Mouse (Mus musculus): ENCODE data around the gene Frmd4b. TPM values are rescaled to one million over a fixed set of nuclear protein-coding genes. Genes with fewer than 3 reads are reported as not detected.

Frmd4b gene
- polyA plus RNA-seq, 1 experiment from 2014 or later: 38.2 TPM

DNA sequence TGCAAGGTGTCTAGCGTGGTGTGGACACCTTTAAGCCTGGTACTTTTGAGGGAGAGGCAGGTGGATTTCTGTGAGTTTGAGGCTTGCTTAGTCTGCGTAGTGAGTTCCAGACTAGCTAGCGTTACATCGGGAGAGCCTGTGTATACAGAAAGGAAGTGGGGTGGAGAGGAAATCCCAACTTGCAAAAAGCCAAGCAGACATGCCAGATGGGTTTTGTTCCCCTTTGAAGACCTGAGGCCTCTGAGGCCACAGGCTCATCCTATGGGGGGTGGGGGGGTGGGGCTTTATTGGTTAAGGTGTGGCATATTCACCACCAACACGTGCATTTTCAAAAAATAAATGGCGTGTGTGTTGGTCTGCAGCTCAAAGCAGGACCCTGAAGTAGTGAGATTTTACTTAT lies 316.7 kb downstream of the Frmd4b start:
- Histone ChIP-seq H3K4me3 (ENCODE audit: low read depth, low read length) (no peak overlapping the region), H3K4me2 (ENCODE audit: low read length) (no peak overlapping the region), H3K27ac (ENCODE audit: low read depth, low read length) (no peak overlapping the region), H3K4me1 (ENCODE audit: control insufficient read depth, insufficient read depth, low read length) (peaks cover 8% of the 10 kb centered on the region), H3K36me3 (ENCODE audit: control insufficient read depth, insufficient read depth, low read length) (peaks cover 62% of the 10 kb centered on the region), H3K9ac (ENCODE audit: low read length) (no peak overlapping the region), H3K27me3 (replicated peaks; ENCODE audit: control insufficient read depth, insufficient read depth, low read length) (no peaks in the 10 kb centered on the region), H3K9me3 (replicated peaks; ENCODE audit: control insufficient read depth, low read length) (no peaks in the 10 kb centered on the region)
- WGBS: 94% methylated on average over 6 of the region's 6 CpGs
- ATAC-seq: no peak
- no peak for DNase-seq (ENCODE audit: low spot score)

GRCm38 (mm10) chr6:97300180-97300579 lies 317.2 kb downstream of the Frmd4b start:
- H3K4me2 ChIP-seq (ENCODE audit: low read length): no peak overlapping the region
- peaks cover 62% of the 10 kb centered on the region for H3K36me3 ChIP-seq (ENCODE audit: control insufficient read depth, insufficient read depth, low read length)
- WGBS: 95% methylated on average over 6 of the region's 6 CpGs
- H3K27me3 ChIP-seq (replicated peaks; ENCODE audit: control insufficient read depth, insufficient read depth, low read length): no peaks in the 10 kb centered on the region
- H3K4me1 ChIP-seq (ENCODE audit: control insufficient read depth, insufficient read depth, low read length): peaks cover 5% of the 10 kb centered on the region
- H3K4me3 ChIP-seq (ENCODE audit: low read depth, low read length): no peak overlapping the region
- DNase-seq (ENCODE audit: low spot score) (no peak), ATAC-seq (no peak)
- H3K9me3 ChIP-seq (replicated peaks; ENCODE audit: control insufficient read depth, low read length): no peaks in the 10 kb centered on the region
- no peak overlapping the region for H3K9ac ChIP-seq (ENCODE audit: low read length)
- no peak overlapping the region for H3K27ac ChIP-seq (ENCODE audit: low read depth, low read length)

GRCm38 (mm10) chr6:97297151-97297550 lies 320.2 kb downstream of the Frmd4b start:
- H3K9me3 ChIP-seq (replicated peaks; ENCODE audit: control insufficient read depth, low read length): no peaks in the 10 kb centered on the region
- peaks cover 67% of the 10 kb centered on the region for H3K36me3 ChIP-seq (ENCODE audit: control insufficient read depth, insufficient read depth, low read length)
- no peak overlapping the region for H3K4me2 ChIP-seq (ENCODE audit: low read length)
- no peak for ATAC-seq
- no peaks in the 10 kb centered on the region; the same call in 1 of the 2 replicates for H3K4me1 ChIP-seq (ENCODE audit: control insufficient read depth, insufficient read depth, low read length)
- WGBS: 85% methylated on average over 3 of the region's 3 CpGs
- no peak for DNase-seq (ENCODE audit: low spot score)
- H3K27ac ChIP-seq (ENCODE audit: low read depth, low read length): no peak overlapping the region
- no peak overlapping the region for H3K4me3 ChIP-seq (ENCODE audit: low read depth, low read length)
- H3K27me3 ChIP-seq (replicated peaks; ENCODE audit: control insufficient read depth, insufficient read depth, low read length): no peaks in the 10 kb centered on the region
- no peak overlapping the region for H3K9ac ChIP-seq (ENCODE audit: low read length)

DNA sequence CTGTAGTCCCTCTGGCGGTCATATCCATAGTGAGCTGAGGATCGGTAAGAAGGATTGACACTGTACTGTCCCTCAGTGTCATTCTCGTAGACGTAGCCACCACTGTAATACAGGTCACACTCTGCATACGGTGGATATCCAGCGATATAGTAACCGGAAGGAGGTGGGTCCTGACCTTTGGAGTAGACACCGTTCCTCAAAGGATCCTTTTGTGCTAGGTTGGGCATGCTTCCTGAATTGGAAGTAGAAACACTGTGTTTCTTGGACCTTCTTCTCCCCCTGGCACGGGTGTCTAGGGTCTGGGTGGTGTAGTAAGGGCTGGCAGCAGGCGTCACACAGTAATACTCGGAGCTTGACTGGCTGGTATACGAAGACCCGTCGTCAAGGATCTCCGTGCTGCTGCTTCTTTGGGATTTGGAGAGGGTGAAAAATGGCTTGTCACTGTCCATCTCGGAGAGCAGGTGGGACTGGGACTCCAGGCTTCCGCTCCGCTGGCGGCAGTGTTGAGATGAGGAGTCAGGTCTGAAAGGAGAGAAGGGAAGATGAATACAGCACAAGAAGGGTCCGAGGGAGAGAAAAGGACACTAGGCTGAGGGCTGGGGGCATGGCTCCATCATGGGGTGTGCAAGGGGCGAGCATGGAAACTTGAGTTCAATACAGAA lies 321.3 kb downstream of the Frmd4b start:
- Histone ChIP-seq H3K27me3 (replicated peaks; ENCODE audit: control insufficient read depth, insufficient read depth, low read length) (no peaks in the 10 kb centered on the region), H3K36me3 (ENCODE audit: control insufficient read depth, insufficient read depth, low read length) (peaks cover 77% of the 10 kb centered on the region), H3K27ac (ENCODE audit: low read depth, low read length) (no peak overlapping the region), H3K4me2 (ENCODE audit: low read length) (no peak overlapping the region), H3K4me1 (ENCODE audit: control insufficient read depth, insufficient read depth, low read length) (peaks cover 7% of the 10 kb centered on the region), H3K9me3 (replicated peaks; ENCODE audit: control insufficient read depth, low read length) (no peaks in the 10 kb centered on the region), H3K9ac (ENCODE audit: low read length) (no peak overlapping the region), H3K4me3 (ENCODE audit: low read depth, low read length) (no peak overlapping the region)
- ATAC-seq (no peak), DNase-seq (ENCODE audit: low spot score) (no peak)
- 96% methylated on average over 21 of the region's 21 CpGs for WGBS

- Histone ChIP-seq H3K4me3 (ENCODE audit: low read depth, low read length) (no peak overlapping the region), H3K9ac (ENCODE audit: low read length) (no peak overlapping the region), H3K27ac (ENCODE audit: low read depth, low read length) (no peak overlapping the region), H3K9me3 (replicated peaks; ENCODE audit: control insufficient read depth, low read length) (no peaks in the 10 kb centered on the region), H3K36me3 (ENCODE audit: control insufficient read depth, insufficient read depth, low read length) (peaks cover 72% of the 10 kb centered on the region), H3K4me2 (ENCODE audit: low read length) (no peak overlapping the region), H3K4me1 (ENCODE audit: control insufficient read depth, insufficient read depth, low read length) (peaks cover 7% of the 10 kb centered on the region), H3K27me3 (replicated peaks; ENCODE audit: control insufficient read depth, insufficient read depth, low read length) (no peaks in the 10 kb centered on the region)
- WGBS: 91% methylated on average over 9 of the region's 9 CpGs
- ATAC-seq (no peak), DNase-seq (ENCODE audit: low spot score) (no peak)
Observed at GRCm38 (mm10) chr6:97295416-97295815, 321.9 kb downstream of the Frmd4b start.

DNA sequence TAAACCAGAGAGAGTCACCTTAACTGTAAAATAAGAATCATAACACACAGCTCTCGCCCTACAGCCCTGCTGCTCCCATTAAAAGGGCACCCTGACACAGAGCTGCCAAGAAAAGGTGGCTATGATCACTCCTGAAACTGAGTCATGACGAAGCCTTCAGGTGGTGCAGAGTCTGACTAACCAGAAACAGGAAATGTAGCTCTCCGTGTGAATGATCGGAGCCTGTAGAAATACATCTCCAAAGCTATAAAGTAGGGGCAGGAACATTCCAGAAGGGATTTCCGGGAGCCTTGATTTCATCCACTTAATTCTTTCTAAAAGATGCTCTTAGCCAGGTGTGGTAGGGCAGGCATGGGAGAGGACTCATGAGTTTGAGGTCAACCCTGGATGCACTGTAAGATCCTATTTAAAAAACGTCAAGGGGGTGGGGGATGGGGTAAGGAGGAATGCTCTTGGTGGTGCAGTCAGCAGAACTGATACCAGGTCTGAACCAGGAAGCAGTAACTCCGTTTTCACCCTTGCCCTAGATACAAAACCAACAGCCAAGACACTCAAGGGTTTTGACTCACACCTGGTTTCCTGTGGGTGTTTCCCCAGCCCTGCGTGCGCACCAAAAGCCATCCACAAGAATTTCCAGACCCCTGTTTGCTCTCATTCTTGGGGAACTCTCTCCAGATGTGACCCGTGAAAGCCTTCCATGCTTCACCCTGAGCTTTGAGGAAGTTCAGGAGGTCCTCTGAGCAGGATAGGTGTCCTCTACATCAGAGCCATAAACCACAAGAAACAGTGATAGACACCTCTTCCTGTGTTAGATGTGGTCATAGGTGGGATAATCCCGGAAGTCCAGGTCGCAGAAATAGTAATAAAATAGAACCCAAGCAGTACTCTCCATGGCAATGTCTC lies 323.4 kb downstream of the Frmd4b start:
- WGBS: 91% methylated on average over 12 of the region's 12 CpGs

GRCm38 (mm10) chr6:97292894-97293293 lies 324.4 kb downstream of the Frmd4b start:
- H3K9me3 ChIP-seq (replicated peaks; ENCODE audit: control insufficient read depth, low read length): no peaks in the 10 kb centered on the region
- ATAC-seq (no peak), DNase-seq (ENCODE audit: low spot score) (no peak)
- no peak overlapping the region for H3K4me2 ChIP-seq (ENCODE audit: low read length)
- H3K27me3 ChIP-seq (replicated peaks; ENCODE audit: control insufficient read depth, insufficient read depth, low read length): no peaks in the 10 kb centered on the region
- peaks cover 7% of the 10 kb centered on the region for H3K4me1 ChIP-seq (ENCODE audit: control insufficient read depth, insufficient read depth, low read length)
- no peak overlapping the region for H3K4me3 ChIP-seq (ENCODE audit: low read depth, low read length)
- no peak overlapping the region for H3K27ac ChIP-seq (ENCODE audit: low read depth, low read length)
- WGBS: 73% methylated on average over 5 of the region's 5 CpGs
- H3K9ac ChIP-seq (ENCODE audit: low read length): no peak overlapping the region
- peaks cover 63% of the 10 kb centered on the region for H3K36me3 ChIP-seq (ENCODE audit: control insufficient read depth, insufficient read depth, low read length)

More for the DNA sequence above, 323.4 kb downstream of the Frmd4b start:
- Histone ChIP-seq H3K9me3 (replicated peaks; ENCODE audit: control insufficient read depth, low read length) (no peaks in the 10 kb centered on the region), H3K4me1 (ENCODE audit: control insufficient read depth, insufficient read depth, low read length) (peaks cover 7% of the 10 kb centered on the region), H3K36me3 (ENCODE audit: control insufficient read depth, insufficient read depth, low read length) (peaks cover 67% of the 10 kb centered on the region), H3K4me2 (ENCODE audit: low read length) (no peak overlapping the region), H3K9ac (ENCODE audit: low read length) (no peak overlapping the region), H3K27ac (ENCODE audit: low read depth, low read length) (no peak overlapping the region), H3K4me3 (ENCODE audit: low read depth, low read length) (no peak overlapping the region), H3K27me3 (replicated peaks; ENCODE audit: control insufficient read depth, insufficient read depth, low read length) (no peaks in the 10 kb centered on the region)
- ATAC-seq (no peak), DNase-seq (ENCODE audit: low spot score) (no peak)

DNA sequence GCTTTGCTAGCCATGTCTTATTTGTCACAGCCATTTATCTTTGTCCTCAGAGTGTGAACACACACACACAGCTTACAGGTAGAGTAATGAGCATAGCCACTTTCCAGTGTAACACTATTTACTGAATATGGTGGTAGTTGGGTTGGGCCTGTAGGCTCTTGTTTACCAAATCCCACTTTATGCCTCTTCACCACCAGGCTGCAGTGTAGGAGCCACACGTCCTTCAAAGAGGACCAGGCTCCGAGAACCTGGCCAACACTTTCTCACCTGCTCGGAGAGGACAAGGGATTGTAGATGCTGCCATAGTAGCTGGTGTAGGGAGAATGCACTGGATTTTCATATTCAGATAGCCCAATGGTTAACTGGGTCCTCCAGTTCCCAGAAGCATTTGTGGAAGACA lies 325.2 kb downstream of the Frmd4b start:
- Histone ChIP-seq H3K4me2 (ENCODE audit: low read length) (no peak overlapping the region), H3K27me3 (replicated peaks; ENCODE audit: control insufficient read depth, insufficient read depth, low read length) (no peaks in the 10 kb centered on the region), H3K4me1 (ENCODE audit: control insufficient read depth, insufficient read depth, low read length) (peaks cover 7% of the 10 kb centered on the region), H3K36me3 (ENCODE audit: control insufficient read depth, insufficient read depth, low read length) (peaks cover 64% of the 10 kb centered on the region), H3K27ac (ENCODE audit: low read depth, low read length) (no peak overlapping the region), H3K4me3 (ENCODE audit: low read depth, low read length) (no peak overlapping the region), H3K9me3 (replicated peaks; ENCODE audit: control insufficient read depth, low read length) (no peaks in the 10 kb centered on the region), H3K9ac (ENCODE audit: low read length) (no peak overlapping the region)
- no peak for DNase-seq (ENCODE audit: low spot score)
- ATAC-seq: no peak
- WGBS: 94% methylated on average over 3 of the region's 3 CpGs
